Mouse (Mus musculus) ovary, postnatal 36 days (tissue): ENCODE data around the gene Vamp4.

ENCODE experiments used
- DNase-seq: peaks from one replicate; pipeline ENCODE4 v3.0.0; 2022; ENCODE audit warnings: low spot score, mixed read lengths

Vamp4 gene

DNA sequence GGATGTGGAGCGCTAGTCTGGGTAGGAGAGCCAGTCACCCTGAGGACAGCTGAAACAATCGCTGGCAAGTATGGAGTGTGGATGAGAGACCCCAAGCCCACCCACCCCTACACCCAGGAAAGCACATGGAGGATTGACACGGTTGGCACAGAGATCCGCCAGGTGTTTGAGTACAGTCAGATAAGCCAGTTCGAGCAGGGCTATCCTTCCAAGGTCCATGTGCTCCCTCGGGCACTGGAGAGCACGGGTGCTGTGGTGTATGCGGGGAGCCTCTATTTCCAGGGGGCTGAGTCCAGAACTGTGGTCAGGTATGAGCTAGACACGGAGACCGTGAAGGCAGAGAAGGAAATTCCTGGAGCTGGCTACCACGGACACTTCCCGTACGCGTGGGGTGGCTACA lies 78.1 kb downstream of the Vamp4 start:
- no peak for DNase-seq
